Mouse (Mus musculus) erythroblast, adult 5-6 weeks (primary cell): Measurements from ENCODE around the gene Abhd14a. TPM values are rescaled to one million over a fixed set of nuclear protein-coding genes. Genes with fewer than 3 reads are reported as not detected.
A peak's percentile ranks its signal among the peaks of the same experiment; 100 is the strongest.
"Not testable (repeated sequence)": the region's sequence is repeated elsewhere in the genome, so short reads cannot be mapped to it uniquely, and the experiment has no call there.

Experiments used
- ATAC-seq: replicated peaks from 2 replicates; pipeline ENCODE4 v1.8.0; 2016; ENCODE audit warnings: moderate number of reproducible peaks, mild to moderate bottlenecking, moderate TSS enrichment, inconsistent platforms; ENCODE audit not compliant: poor library complexity, low FRiP score, severe bottlenecking
- total RNA-seq, 2 experiments: library from RNA; stranded (forward) in 1 of 2; stranded (reverse) in 1 of 2; fragments of 150-400 nt in 1 of 2; fragments of 200-764, 138-1000 nt in 1 of 2; gene quantifications; 2 replicates each; pipeline versions ENCODE4 v1.2.3 to v1.2.4; 2015 to 2017; ENCODE audit warnings: low replicate concordance in 2 of 2

Gene Abhd14a
- total RNA-seq (2015; ENCODE audit: low replicate concordance) (0.77 and 7.3 TPM in 2 replicates), total RNA-seq (2017; ENCODE audit: low replicate concordance) (0.84 and 3.2 TPM in 2 replicates)

GRCm38 (mm10) chr9:106447348-106447747 lies at the start of gene Abhd14a, which contains the start of gene Abhd14b:
Gene Abhd14a, minus strand, starts transcription at chr9:106447678.
Gene Abhd14b, plus strand, starts transcription at chr9:106447459.
- ATAC-seq: no peak; the same call in 1 of the 2 replicates

- not testable (repeated sequence) for ATAC-seq
Measured at GRCm38 (mm10) chr9:106487602-106488001, 40.1 kb upstream of the Abhd14a start.

- ATAC-seq: no peak
Measured at GRCm38 (mm10) chr9:106485076-106485475, 37.6 kb upstream of the Abhd14a start.

GRCm38 (mm10) chr9:106483606-106484005 lies 36.1 kb upstream of the Abhd14a start:
- no peak for ATAC-seq

- ATAC-seq: no peak
Measured at GRCm38 (mm10) chr9:106483136-106483535, 35.7 kb upstream of the Abhd14a start.

GRCm38 (mm10) chr9:106482578-106483115 lies 35.2 kb upstream of the Abhd14a start:
- ATAC-seq: no peak

GRCm38 (mm10) chr9:106481676-106482075 lies 34.2 kb upstream of the Abhd14a start:
- ATAC-seq: no peak

- no peak for ATAC-seq
Measured at GRCm38 (mm10) chr9:106481075-106481474, 33.6 kb upstream of the Abhd14a start.

GRCm38 (mm10) chr9:106480541-106480940 lies 33.1 kb upstream of the Abhd14a start:
- no peak for ATAC-seq

GRCm38 (mm10) chr9:106478101-106478500 lies 30.6 kb upstream of the Abhd14a start:
- no peak for ATAC-seq

- ATAC-seq: no peak
Measured at GRCm38 (mm10) chr9:106477649-106478048, 30.2 kb upstream of the Abhd14a start.

GRCm38 (mm10) chr9:106476924-106477484 lies 29.5 kb upstream of the Abhd14a start, which contains the start of gene Parp3:
Gene Parp3, minus strand, starts transcription at chr9:106476949.
- peak; percentile 98 for ATAC-seq

- no peak; the same call in 1 of the 2 replicates for ATAC-seq
Measured at GRCm38 (mm10) chr9:106476002-106476923, 28.8 kb upstream of the Abhd14a start.

GRCm38 (mm10) chr9:106475663-106476001 lies 28.2 kb upstream of the Abhd14a start, which contains the start of gene Rrp9:
Gene Rrp9, plus strand, starts transcription at chr9:106475963.
- ATAC-seq: no peak

GRCm38 (mm10) chr9:106475046-106475445 lies 27.6 kb upstream of the Abhd14a start:
- ATAC-seq: no peak

GRCm38 (mm10) chr9:106474456-106474855 lies 27.0 kb upstream of the Abhd14a start:
- ATAC-seq: no peak

GRCm38 (mm10) chr9:106473753-106474105 lies 26.3 kb upstream of the Abhd14a start:
- no peak for ATAC-seq

- ATAC-seq: no peak
Measured at GRCm38 (mm10) chr9:106473081-106473752, 25.7 kb upstream of the Abhd14a start.

- no peak for ATAC-seq
Measured at GRCm38 (mm10) chr9:106472321-106472720, 24.8 kb upstream of the Abhd14a start.

GRCm38 (mm10) chr9:106471892-106472291 lies 24.4 kb upstream of the Abhd14a start:
- ATAC-seq: no peak
